Comparison of ENCODE assay signal across 19 mouse cellular contexts in genomic region chr9:71066491-71066890, GRCm38 (mm10).
DNase-seq lines count a peak whose midpoint lies in the region; ATAC-seq and TF ChIP-seq lines count a peak whose summit lies in the region.
"Had no signal": no experiment of that assay in that cellular context is flagged by ENCODE, and none has a peak within 500 bp of the region (broad histone marks: within the 10 kb centered on the region; RNA-seq: fewer than 3 reads in every experiment).

No protein-coding gene starts in this region.

- H3K4me1 ChIP-seq in neural tube, embryonic 13.5 days (replicated peaks) = peaks cover 26% of the 10 kb centered on the region
- H3K4me1 ChIP-seq in neural tube, embryonic 15.5 days = peaks cover 6% of the 10 kb centered on the region; the same call in 1 of the 2 replicates
- peaks cover 12% of the 10 kb centered on the region for H3K4me1 ChIP-seq in limb, embryonic 10.5 days
- H3K4me1 ChIP-seq: limb, embryonic 12.5 days; liver, embryonic 13.5 days had no signal

- no peaks in the 10 kb centered on the region for H3K27me3 ChIP-seq in neural tube, embryonic 13.5 days
- no peaks in the 10 kb centered on the region for H3K27me3 ChIP-seq in neural tube, embryonic 15.5 days (replicated peaks)
- no peaks in the 10 kb centered on the region for H3K27me3 ChIP-seq in limb, embryonic 10.5 days (ENCODE audit: low read depth, poor library complexity, severe bottlenecking)
- H3K27me3 ChIP-seq: limb, embryonic 12.5 days; liver, embryonic 13.5 days; midbrain, embryonic 12.5 days had no signal

- H3K9ac ChIP-seq in neural tube, embryonic 13.5 days = no peak overlapping the region
- no peak overlapping the region for H3K9ac ChIP-seq in neural tube, embryonic 15.5 days (replicated peaks)
- H3K9ac ChIP-seq: hindbrain, embryonic 13.5 days; limb, embryonic 12.5 days; liver, embryonic 13.5 days; lung, embryonic 14.5 days; midbrain, embryonic 12.5 days had no signal

- intact Hi-C loops in gastrocnemius, adult 2 months (cut with DNase I) = no loop called here

- peak; percentile 25 for DNase-seq in gastrocnemius, adult 2 months
- no peak for DNase-seq in gastrocnemius, postnatal 10 days
- DNase-seq in kidney, postnatal 10 days = peak; percentile 24
- no peak for DNase-seq in kidney, postnatal 14 days
- peak; percentile 26 for DNase-seq in limb, embryonic 10.5 days (ENCODE audit: low spot score)
- no peak for DNase-seq in retina, embryonic 14.5 days (ENCODE audit: low spot score)
- DNase-seq: adrenal gland, postnatal 36 days; cerebellum, adult 11-12 months; kidney, adult 11 months; liver, embryonic 13.5 days; lung, embryonic 14.5 days; thymus, adult 18-20 months; thymus, postnatal 36 days had no signal

- H3K4me3 ChIP-seq in gastrocnemius, adult 2 months = no peak overlapping the region
- H3K4me3 ChIP-seq in neural tube, embryonic 13.5 days = no peak overlapping the region
- no peak overlapping the region for H3K4me3 ChIP-seq in neural tube, embryonic 15.5 days (replicated peaks)
- no peak overlapping the region for H3K4me3 ChIP-seq in limb, embryonic 10.5 days
- H3K4me3 ChIP-seq: forebrain, embryonic 10.5 days; hindbrain, embryonic 13.5 days; limb, embryonic 12.5 days; liver, embryonic 13.5 days; midbrain, embryonic 12.5 days had no signal

- no peaks in the 10 kb centered on the region for H3K9me3 ChIP-seq in neural tube, embryonic 13.5 days
- H3K9me3 ChIP-seq in neural tube, embryonic 15.5 days (replicated peaks) = no peaks in the 10 kb centered on the region
- no peaks in the 10 kb centered on the region for H3K9me3 ChIP-seq in limb, embryonic 10.5 days (replicated peaks)
- H3K9me3 ChIP-seq: forebrain, embryonic 10.5 days; hindbrain, embryonic 13.5 days; limb, embryonic 12.5 days; liver, embryonic 13.5 days; midbrain, embryonic 12.5 days had no signal

- no peak for ATAC-seq in neural tube, embryonic 13.5 days (ENCODE audit: low read depth)
- no peak for ATAC-seq in neural tube, embryonic 15.5 days (ENCODE audit: low FRiP score)

- no peaks in the 10 kb centered on the region for H3K36me3 ChIP-seq in neural tube, embryonic 13.5 days
- H3K36me3 ChIP-seq in neural tube, embryonic 15.5 days = no peaks in the 10 kb centered on the region
- H3K36me3 ChIP-seq in limb, embryonic 10.5 days = no peaks in the 10 kb centered on the region
- H3K36me3 ChIP-seq: forebrain, embryonic 10.5 days; hindbrain, embryonic 13.5 days; limb, embryonic 12.5 days; liver, embryonic 13.5 days; midbrain, embryonic 12.5 days had no signal

- no peak for TF ChIP-seq CTCF in gastrocnemius, adult 2 months (IDR thresholded peaks at IDR 0.05)

- 0 out of 2 replicates have a peak overlapping the region, but pooled peaks have one; percentile 16 for H3K27ac ChIP-seq in gastrocnemius, adult 2 months
- H3K27ac ChIP-seq in neural tube, embryonic 13.5 days (replicated peaks) = 0 out of 2 replicates have a peak overlapping the region, but pooled peaks have one; percentile 9
- H3K27ac ChIP-seq in neural tube, embryonic 15.5 days (replicated peaks) = no peak overlapping the region
- H3K27ac ChIP-seq in limb, embryonic 10.5 days = no peak overlapping the region
- H3K27ac ChIP-seq: forebrain, embryonic 10.5 days; limb, embryonic 12.5 days; liver, embryonic 13.5 days; midbrain, embryonic 12.5 days had no signal

- WGBS in neural tube, embryonic 13.5 days = 75% methylated on average over 7 of the region's 7 CpGs
- WGBS in neural tube, embryonic 15.5 days = 73% methylated on average over 7 of the region's 7 CpGs
- 79% methylated on average over 7 of the region's 7 CpGs for WGBS in limb, embryonic 10.5 days

- no peak overlapping the region for H3K4me2 ChIP-seq in neural tube, embryonic 13.5 days
- no peak overlapping the region for H3K4me2 ChIP-seq in neural tube, embryonic 15.5 days
- H3K4me2 ChIP-seq: hindbrain, embryonic 13.5 days; limb, embryonic 12.5 days; liver, embryonic 13.5 days; lung, embryonic 14.5 days; midbrain, embryonic 12.5 days had no signal

Comparison
In these comparisons a context has a peak if more than half of its experiments do, and no peak if none do; other contexts are left out.
1. DNase-seq: peak in gastrocnemius, adult 2 months (single experiment), kidney, postnatal 10 days (single experiment) and limb, embryonic 10.5 days (single experiment); none in gastrocnemius, postnatal 10 days (single experiment), kidney, postnatal 14 days (single experiment) and retina, embryonic 14.5 days (single experiment).
2. H3K27ac ChIP-seq: peak in gastrocnemius, adult 2 months (single experiment) and neural tube, embryonic 13.5 days (single experiment); none in neural tube, embryonic 15.5 days (single experiment) and limb, embryonic 10.5 days (single experiment).